Mouse (Mus musculus): ENCODE results near the gene Smc5. TPM values are rescaled to one million over a fixed set of nuclear protein-coding genes. Genes with fewer than 3 reads are reported as not detected.

Smc5 gene
- total and polyA plus RNA-seq, 2 experiments from 2014 or later, result 16.9 to 21.4 TPM

DNA sequence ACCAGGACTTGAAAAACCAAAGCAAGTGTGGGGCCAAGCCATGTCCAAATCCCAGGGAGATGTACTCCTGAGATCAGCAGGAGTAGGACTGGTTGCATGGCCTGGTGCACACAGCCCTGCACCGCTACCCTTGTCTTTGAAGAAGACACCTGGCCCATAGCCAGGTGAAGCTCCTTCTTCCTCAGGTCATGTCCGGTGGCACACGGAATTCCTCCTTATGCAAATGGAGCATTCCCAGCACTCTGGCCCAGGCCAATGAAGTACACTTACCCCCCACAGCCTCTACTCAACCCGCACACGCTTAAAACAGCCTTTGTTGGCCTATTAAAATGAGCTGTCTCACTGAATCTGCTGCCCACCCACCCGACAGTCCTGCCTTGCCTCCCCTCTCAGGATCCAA, 82.2 kb downstream of the Smc5 start:
- TF ChIP-seq CTCF (IDR thresholded peaks at IDR 0.05; ENCODE audit: low read depth), result no peak
- Histone ChIP-seq H3K27ac (no peak overlapping the region), H3K4me1 (ENCODE audit: insufficient read depth, low read length) (no peaks in the 10 kb centered on the region), H3K9me3 (ENCODE audit: low read length) (no peaks in the 10 kb centered on the region), H3K4me2 (ENCODE audit: low read depth, low read length) (no peak overlapping the region), H3K36me3 (ENCODE audit: insufficient read depth, low read length) (no peaks in the 10 kb centered on the region), H3K27me3 (ENCODE audit: insufficient read depth, low read length) (no peaks in the 10 kb centered on the region), H3K9ac (replicated peaks; ENCODE audit: low read length) (no peak overlapping the region), H3K4me3 (ENCODE audit: low read length) (no peak overlapping the region)
- DNase-seq (ENCODE audit: low spot score), result no peak
- 84% methylated on average over 6 of the region's 6 CpGs for WGBS
- ATAC-seq, result no peak

DNA sequence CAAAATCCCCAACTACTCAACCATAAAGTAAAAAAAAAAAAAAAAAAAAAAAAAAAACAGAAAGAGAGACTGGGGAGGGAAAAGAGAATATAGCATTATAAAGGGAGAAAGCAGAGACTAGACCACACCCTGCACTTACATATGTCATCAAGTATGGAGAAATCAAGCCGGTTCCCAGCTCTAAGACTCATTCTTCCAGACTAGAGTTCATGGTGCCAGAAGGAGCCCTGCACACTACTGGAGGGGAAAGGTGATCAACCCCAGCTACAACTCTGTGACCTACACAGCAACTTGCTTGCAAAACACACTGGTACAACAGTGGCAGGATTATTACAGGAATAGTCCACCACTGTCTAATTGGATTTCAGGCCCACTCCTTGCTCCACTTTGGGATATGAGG, 84.0 kb downstream of the Smc5 start:
- DNase-seq (ENCODE audit: low spot score) (no peak), ATAC-seq (no peak)
- H3K4me2 ChIP-seq (ENCODE audit: low read depth, low read length), result no peak overlapping the region
- H3K9ac ChIP-seq (replicated peaks; ENCODE audit: low read length), result no peak overlapping the region
- H3K27me3 ChIP-seq (ENCODE audit: insufficient read depth, low read length), result no peaks in the 10 kb centered on the region
- WGBS, result 90% methylated on average over 1 of the region's 1 CpGs
- TF ChIP-seq CTCF (IDR thresholded peaks at IDR 0.05; ENCODE audit: low read depth), result no peak
- no peaks in the 10 kb centered on the region for H3K9me3 ChIP-seq (ENCODE audit: low read length)
- no peak overlapping the region for H3K4me3 ChIP-seq (ENCODE audit: low read length)
- H3K36me3 ChIP-seq (ENCODE audit: insufficient read depth, low read length), result no peaks in the 10 kb centered on the region
- no peaks in the 10 kb centered on the region for H3K4me1 ChIP-seq (ENCODE audit: insufficient read depth, low read length)
- H3K27ac ChIP-seq, result no peak overlapping the region

DNA sequence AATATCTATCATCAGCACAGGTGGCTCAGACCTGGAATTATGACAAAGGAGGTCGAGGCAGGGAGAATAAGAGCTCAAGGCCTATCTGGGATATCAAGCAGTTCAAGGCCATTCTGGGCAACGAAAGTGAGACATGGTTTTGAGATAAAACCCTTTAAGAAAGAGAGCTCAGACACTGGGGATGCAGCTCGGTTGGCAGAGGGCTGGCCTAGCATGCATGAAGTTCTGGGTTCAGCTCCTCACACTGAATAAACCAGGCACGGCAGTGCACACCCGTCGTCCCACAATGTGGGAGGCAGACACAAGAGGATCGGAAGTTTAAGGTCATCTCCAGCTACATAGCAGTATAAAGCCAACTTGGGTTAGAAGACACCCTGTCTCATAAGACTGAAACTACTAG, 84.7 kb downstream of the Smc5 start:
- H3K9me3 ChIP-seq (ENCODE audit: low read length), result no peaks in the 10 kb centered on the region
- H3K27me3 ChIP-seq (ENCODE audit: insufficient read depth, low read length), result no peaks in the 10 kb centered on the region
- no peaks in the 10 kb centered on the region for H3K4me1 ChIP-seq (ENCODE audit: insufficient read depth, low read length)
- no peak for TF ChIP-seq CTCF (IDR thresholded peaks at IDR 0.05; ENCODE audit: low read depth)
- no peak overlapping the region for H3K27ac ChIP-seq
- no peaks in the 10 kb centered on the region for H3K36me3 ChIP-seq (ENCODE audit: insufficient read depth, low read length)
- H3K4me2 ChIP-seq (ENCODE audit: low read depth, low read length), result no peak overlapping the region
- DNase-seq (ENCODE audit: low spot score) (no peak), ATAC-seq (no peak)
- H3K9ac ChIP-seq (replicated peaks; ENCODE audit: low read length), result no peak overlapping the region
- 97% methylated on average over 7 of the region's 7 CpGs for WGBS
- H3K4me3 ChIP-seq (ENCODE audit: low read length), result no peak overlapping the region

DNA sequence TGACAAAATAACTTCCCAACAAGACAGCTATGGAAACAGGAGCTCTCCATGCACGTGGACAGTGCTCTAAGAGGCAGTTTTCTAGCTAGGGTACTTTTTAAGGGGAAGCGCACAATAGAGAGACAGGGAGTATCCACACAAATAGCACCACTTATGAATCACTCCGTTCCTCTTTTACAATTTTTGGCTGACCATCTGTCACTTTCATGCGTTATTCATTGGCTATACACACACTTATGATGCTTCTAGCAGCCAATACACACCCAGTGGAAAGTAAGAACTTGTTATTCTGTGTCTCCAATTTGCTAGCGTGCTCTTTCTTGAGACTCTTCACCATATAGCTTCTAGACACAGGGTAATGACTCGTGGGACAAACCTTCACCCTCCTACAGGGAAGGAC, 86.0 kb downstream of the Smc5 start:
- ATAC-seq (no peak), DNase-seq (ENCODE audit: low spot score) (no peak)
- no peaks in the 10 kb centered on the region for H3K27me3 ChIP-seq (ENCODE audit: insufficient read depth, low read length)
- H3K4me1 ChIP-seq (ENCODE audit: insufficient read depth, low read length), result no peaks in the 10 kb centered on the region
- no peaks in the 10 kb centered on the region for H3K36me3 ChIP-seq (ENCODE audit: insufficient read depth, low read length)
- 76% methylated on average over 6 of the region's 6 CpGs for WGBS
- H3K9ac ChIP-seq (replicated peaks; ENCODE audit: low read length), result no peak overlapping the region
- no peak overlapping the region for H3K4me2 ChIP-seq (ENCODE audit: low read depth, low read length)
- no peak overlapping the region for H3K27ac ChIP-seq
- TF ChIP-seq CTCF (IDR thresholded peaks at IDR 0.05; ENCODE audit: low read depth), result no peak
- no peaks in the 10 kb centered on the region for H3K9me3 ChIP-seq (ENCODE audit: low read length)
- no peak overlapping the region for H3K4me3 ChIP-seq (ENCODE audit: low read length)

DNA sequence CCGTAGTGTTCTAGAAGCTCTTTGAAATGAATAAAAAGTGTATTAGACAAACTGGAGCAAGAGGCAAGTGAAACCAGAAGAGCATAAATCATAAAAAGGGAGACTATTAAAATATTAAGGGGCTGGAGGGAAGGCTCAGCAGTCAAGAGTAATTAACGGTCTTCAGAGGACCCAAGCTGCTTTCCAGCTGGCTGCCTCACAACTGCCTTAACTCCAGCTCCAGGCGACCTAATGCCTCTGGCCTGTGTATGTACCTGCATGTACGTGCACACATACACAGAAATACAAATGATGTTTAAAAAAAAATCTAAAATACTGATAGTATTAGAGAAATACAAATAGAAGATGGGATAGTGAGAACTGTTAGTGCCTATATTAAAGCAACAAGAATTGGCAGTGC, 89.6 kb downstream of the Smc5 start:
- H3K9ac ChIP-seq (replicated peaks; ENCODE audit: low read length), result no peak overlapping the region
- ATAC-seq, result no peak
- H3K9me3 ChIP-seq (ENCODE audit: low read length), result no peaks in the 10 kb centered on the region
- H3K27me3 ChIP-seq (ENCODE audit: insufficient read depth, low read length), result no peaks in the 10 kb centered on the region
- H3K4me1 ChIP-seq (ENCODE audit: insufficient read depth, low read length), result no peaks in the 10 kb centered on the region
- TF ChIP-seq CTCF (IDR thresholded peaks at IDR 0.05; ENCODE audit: low read depth), result no peak
- H3K27ac ChIP-seq, result no peak overlapping the region
- 61% methylated on average over 4 of the region's 4 CpGs for WGBS
- no peak overlapping the region for H3K4me3 ChIP-seq (ENCODE audit: low read length)
- no peak overlapping the region for H3K4me2 ChIP-seq (ENCODE audit: low read depth, low read length)
- DNase-seq (ENCODE audit: low spot score), result no peak
- H3K36me3 ChIP-seq (ENCODE audit: insufficient read depth, low read length), result no peaks in the 10 kb centered on the region

DNA sequence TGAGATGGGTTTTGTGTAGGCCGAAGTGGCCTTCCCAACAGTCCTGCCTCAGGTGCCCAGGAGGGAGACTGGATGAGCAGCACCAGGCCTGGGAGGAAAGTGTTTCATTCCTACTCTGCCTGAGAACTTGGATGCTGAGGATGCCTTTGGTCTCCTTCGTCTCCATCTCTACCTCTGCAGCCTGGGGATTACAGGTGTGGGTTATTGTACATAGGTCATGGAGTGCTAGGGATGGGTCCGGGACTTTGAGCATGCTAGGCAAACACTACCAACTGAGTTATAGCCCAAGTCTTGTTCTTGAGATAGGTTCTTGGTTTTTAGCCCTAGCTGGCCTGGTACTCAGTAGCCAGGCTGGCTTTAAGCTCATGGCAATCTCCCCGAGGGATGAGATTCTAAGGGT, 90.2 kb downstream of the Smc5 start:
- H3K4me2 ChIP-seq (ENCODE audit: low read depth, low read length), result no peak overlapping the region
- WGBS, result 93% methylated on average over 4 of the region's 4 CpGs
- no peaks in the 10 kb centered on the region for H3K36me3 ChIP-seq (ENCODE audit: insufficient read depth, low read length)
- no peaks in the 10 kb centered on the region for H3K9me3 ChIP-seq (ENCODE audit: low read length)
- TF ChIP-seq CTCF (IDR thresholded peaks at IDR 0.05; ENCODE audit: low read depth), result no peak
- no peaks in the 10 kb centered on the region for H3K4me1 ChIP-seq (ENCODE audit: insufficient read depth, low read length)
- no peaks in the 10 kb centered on the region for H3K27me3 ChIP-seq (ENCODE audit: insufficient read depth, low read length)
- H3K9ac ChIP-seq (replicated peaks; ENCODE audit: low read length), result no peak overlapping the region
- ATAC-seq (no peak), DNase-seq (ENCODE audit: low spot score) (no peak)
- H3K4me3 ChIP-seq (ENCODE audit: low read length), result no peak overlapping the region
- no peak overlapping the region for H3K27ac ChIP-seq

DNA sequence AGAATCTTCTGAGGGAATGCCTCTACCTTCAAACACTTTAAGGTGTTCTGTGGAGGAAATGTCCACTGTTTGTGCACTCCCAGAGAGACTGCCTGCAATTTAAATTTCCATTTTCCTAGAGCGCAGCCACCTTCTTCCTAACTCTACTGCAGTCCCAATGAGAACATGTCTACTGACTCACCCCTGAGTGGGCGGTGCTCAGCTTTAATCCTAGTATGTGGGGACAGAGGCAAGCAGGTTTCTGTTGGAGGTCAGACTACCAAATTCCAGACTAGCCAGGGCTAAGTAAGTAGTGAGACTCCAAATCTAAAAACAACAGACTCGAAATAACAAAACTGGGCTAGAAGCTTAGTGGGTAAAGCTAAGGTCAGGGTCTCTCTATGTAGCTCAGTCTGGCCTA, 95.2 kb downstream of the Smc5 start:
- H3K36me3 ChIP-seq (ENCODE audit: insufficient read depth, low read length), result no peaks in the 10 kb centered on the region
- DNase-seq (ENCODE audit: low spot score), result no peak
- H3K27ac ChIP-seq, result no peak overlapping the region
- ATAC-seq, result no peak
- no peaks in the 10 kb centered on the region for H3K9me3 ChIP-seq (ENCODE audit: low read length)
- 96% methylated on average over 3 of the region's 3 CpGs for WGBS
- H3K9ac ChIP-seq (replicated peaks; ENCODE audit: low read length), result no peak overlapping the region
- no peak overlapping the region for H3K4me2 ChIP-seq (ENCODE audit: low read depth, low read length)
- TF ChIP-seq CTCF (IDR thresholded peaks at IDR 0.05; ENCODE audit: low read depth), result no peak
- H3K4me3 ChIP-seq (ENCODE audit: low read length), result no peak overlapping the region
- H3K4me1 ChIP-seq (ENCODE audit: insufficient read depth, low read length), result no peaks in the 10 kb centered on the region
- H3K27me3 ChIP-seq (ENCODE audit: insufficient read depth, low read length), result no peaks in the 10 kb centered on the region
